Mouse (Mus musculus): ENCODE data around the gene Serpina5.

- no peak for TF ChIP-seq CTCF (IDR thresholded peaks at IDR 0.05; ENCODE audit: borderline replicate concordance, extremely low read depth, insufficient read depth, insufficient read length)
- no peak for TF ChIP-seq POLR2A (IDR thresholded peaks at IDR 0.05; ENCODE audit: borderline replicate concordance, extremely low read depth, insufficient read depth, insufficient read length, poor library complexity, severe bottlenecking)
These were observed 37.3 kb downstream of the Serpina5 start for GRCm38 (mm10) chr12:104138216-104138615.

All from brain, embryonic 14.5 days (tissue).